Mouse (Mus musculus) MEL (cell line): Measurements from ENCODE around the gene Trim50. TPM values are rescaled to one million over a fixed set of nuclear protein-coding genes. Genes with fewer than 3 reads are reported as not detected.

Source experiments
- DNase-seq: peaks from one replicate; pipeline ENCODE4 v3.0.0; 2011; ENCODE audit warnings: low read depth, low spot score
- H3K27ac ChIP-seq: 2 replicates; pipeline ENCODE4 v1.5.1; 2012; ENCODE audit warnings: low read depth, mild to moderate bottlenecking, control low read depth, low read length, moderate library complexity; ENCODE audit not compliant: control insufficient read depth
- H3K27me3 ChIP-seq, 2 experiments: fragments of 150-350 bp in 1 of 2; sonication (generic) in 1 of 2; 2 replicates each; pipeline ENCODE4 v1.6.1; 2012; ENCODE audit warnings: low read length in 2 of 2, mild to moderate bottlenecking in 2 of 2, improper control_type of control experiment in 1 of 2, moderate library complexity in 1 of 2; ENCODE audit not compliant: insufficient read depth in 2 of 2, control insufficient read depth in 1 of 2
- H3K36me3 ChIP-seq, 2 experiments: 2 replicates each; pipeline ENCODE4 v1.6.1; 2012 to 2014; ENCODE audit warnings: low read length in 2 of 2, improper control_type of control experiment in 1 of 2, inconsistent platforms in 1 of 2, mild to moderate bottlenecking in 1 of 2; ENCODE audit not compliant: insufficient read depth in 2 of 2, control insufficient read depth in 1 of 2
- H3K4me1 ChIP-seq, 2 experiments: fragments of 150-350 bp in 1 of 2; sonication (generic) in 1 of 2; 2 replicates each; pipeline ENCODE4 v1.6.1; 2012; ENCODE audit warnings: low read length in 2 of 2, improper control_type of control experiment in 1 of 2, mild to moderate bottlenecking in 1 of 2; ENCODE audit not compliant: insufficient read depth in 2 of 2, control insufficient read depth in 1 of 2
- H3K4me3 ChIP-seq, 2 experiments: fragments of 150-350 bp in 1 of 2; sonication (generic) in 1 of 2; 2 replicates each; pipeline ENCODE4 v1.5.1; 2012; ENCODE audit warnings: low read depth in 2 of 2, low read length in 2 of 2, mild to moderate bottlenecking in 2 of 2, moderate library complexity in 2 of 2, control low read depth in 1 of 2, improper control_type of control experiment in 1 of 2; ENCODE audit not compliant: control insufficient read depth in 1 of 2, insufficient read depth in 1 of 2
- H3K79me2 ChIP-seq: 2 replicates; pipeline ENCODE4 v1.6.1; 2012; ENCODE audit warnings: mild to moderate bottlenecking, low read length, moderate library complexity; ENCODE audit not compliant: control insufficient read depth, poor library complexity, insufficient read depth
- H3K9ac ChIP-seq: 2 replicates; pipeline ENCODE4 v1.6.1; 2012; ENCODE audit warnings: low read depth, mild to moderate bottlenecking, control low read depth, low read length, moderate library complexity; ENCODE audit not compliant: control insufficient read depth, poor library complexity, severe bottlenecking
- H3K9me3 ChIP-seq: fragments of 150-350 bp; sonication (generic); replicated peaks from 2 replicates; pipeline ENCODE4 v1.6.1; 2012; ENCODE audit warnings: mild to moderate bottlenecking, low read length, improper control_type of control experiment, moderate library complexity; ENCODE audit not compliant: insufficient read depth
- BHLHE40 ChIP-seq: IDR thresholded peaks from 2 replicates; pipeline ENCODE4 v1.6.1; 2012; ENCODE audit warnings: low read depth, mild to moderate bottlenecking, inconsistent platforms, low read length, improper control_type of control experiment, borderline replicate concordance
- CTCF ChIP-seq, 3 experiments: IDR thresholded peaks in 2 of 3; conservative IDR thresholded peaks in 1 of 3; 2 replicates each; pipeline ENCODE4 v1.5.1; 2011 to 2012; ENCODE audit warnings: low read length in 3 of 3, low read depth in 2 of 3, mild to moderate bottlenecking in 2 of 3, improper control_type of control experiment in 1 of 3, inconsistent platforms in 1 of 3, mixed read lengths in 1 of 3, moderate library complexity in 1 of 3; ENCODE audit not compliant: control insufficient read depth in 1 of 3, insufficient read depth in 1 of 3, poor library complexity in 1 of 3, severe bottlenecking in 1 of 3
- ELF1 ChIP-seq: IDR thresholded peaks from 2 replicates; pipeline ENCODE4 v1.6.1; 2014; ENCODE audit warnings: low read depth, mild to moderate bottlenecking, inconsistent platforms, low read length, improper control_type of control experiment, moderate library complexity
- GATA1 ChIP-seq: IDR thresholded peaks from 2 replicates; pipeline ENCODE4 v1.6.1; 2011; ENCODE audit warnings: low read depth, low read length, improper control_type of control experiment
- HCFC1 ChIP-seq: IDR thresholded peaks from 2 replicates; pipeline ENCODE4 v1.6.1; 2012; ENCODE audit warnings: low read depth, mild to moderate bottlenecking, inconsistent platforms, low read length, improper control_type of control experiment, moderate library complexity
- JUND ChIP-seq: IDR thresholded peaks from 2 replicates; pipeline ENCODE4 v1.6.1; 2011; ENCODE audit warnings: low read depth, mild to moderate bottlenecking, improper control_type of control experiment, low read length
- MAFK ChIP-seq: IDR thresholded peaks from 2 replicates; pipeline ENCODE4 v1.6.1; 2011; ENCODE audit warnings: low read depth, mild to moderate bottlenecking, low read length, improper control_type of control experiment, borderline replicate concordance
- MAZ ChIP-seq: IDR thresholded peaks from 2 replicates; pipeline ENCODE4 v1.6.1; 2012; ENCODE audit warnings: low read depth, mild to moderate bottlenecking, inconsistent platforms, low read length, improper control_type of control experiment
- MXI1 ChIP-seq: IDR thresholded peaks from 2 replicates; pipeline ENCODE4 v1.6.1; 2011; ENCODE audit warnings: mild to moderate bottlenecking, low read depth, low read length, improper control_type of control experiment
- MYC ChIP-seq: IDR thresholded peaks from 2 replicates; pipeline ENCODE4 v1.6.1; 2011; ENCODE audit warnings: low read depth, mild to moderate bottlenecking, low read length, improper control_type of control experiment, moderate library complexity
- NELFE ChIP-seq: IDR thresholded peaks from 2 replicates; pipeline ENCODE4 v1.6.1; 2011; ENCODE audit warnings: low read depth, low read length, improper control_type of control experiment
- POLR2AphosphoS2 ChIP-seq: IDR thresholded peaks from 2 replicates; pipeline ENCODE4 v1.6.1; 2011; ENCODE audit warnings: low read length, improper control_type of control experiment
- POLR2AphosphoS5 ChIP-seq: IDR thresholded peaks from 2 replicates; pipeline ENCODE4 v1.6.1; 2012; ENCODE audit warnings: low read depth, borderline replicate concordance, mild to moderate bottlenecking, inconsistent platforms, low read length, moderate library complexity, mixed read lengths
- RCOR1 ChIP-seq: IDR thresholded peaks from 2 replicates; pipeline ENCODE4 v1.6.1; 2012; ENCODE audit warnings: low read depth, mild to moderate bottlenecking, inconsistent platforms, low read length, improper control_type of control experiment
- SIN3A ChIP-seq: IDR thresholded peaks from 2 replicates; pipeline ENCODE4 v1.6.1; 2012; ENCODE audit warnings: low read length, improper control_type of control experiment, inconsistent platforms
- TAL1 ChIP-seq: IDR thresholded peaks from 2 replicates; pipeline ENCODE4 v1.6.1; 2012; ENCODE audit warnings: mild to moderate bottlenecking, inconsistent platforms, low read length, moderate library complexity, mixed read lengths
- TCF12 ChIP-seq: IDR thresholded peaks from 2 replicates; pipeline ENCODE4 v1.6.1; 2014; ENCODE audit warnings: low read depth, mild to moderate bottlenecking, inconsistent platforms, low read length, improper control_type of control experiment, moderate library complexity
- UBTF ChIP-seq: IDR thresholded peaks from 2 replicates; pipeline ENCODE4 v1.6.1; 2012; ENCODE audit warnings: low read depth, mild to moderate bottlenecking, inconsistent platforms, low read length, improper control_type of control experiment, moderate library complexity, borderline replicate concordance; ENCODE audit not compliant: insufficient read depth
- USF2 ChIP-seq, 2 experiments: IDR thresholded peaks; 2 replicates each; pipeline ENCODE4 v1.6.1; 2011 to 2012; ENCODE audit warnings: improper control_type of control experiment in 2 of 2, low read length in 2 of 2, borderline replicate concordance in 1 of 2, inconsistent platforms in 1 of 2, low read depth in 1 of 2, mild to moderate bottlenecking in 1 of 2; ENCODE audit not compliant: insufficient read depth in 1 of 2
- ZKSCAN1 ChIP-seq: IDR thresholded peaks from 2 replicates; pipeline ENCODE4 v1.6.1; 2012; ENCODE audit warnings: low read depth, mild to moderate bottlenecking, inconsistent platforms, low read length, improper control_type of control experiment, moderate library complexity
- polyA plus RNA-seq, 2 experiments: library from polyadenylated mRNA; stranded (reverse) in 1 of 2; unstranded in 1 of 2; fragments of >175 nt in 1 of 2; fragments of >200 nt in 1 of 2; gene quantifications; 2 replicates each; pipeline versions ENCODE4 v1.2.1 to v1.2.4; 2012; ENCODE audit warnings: low replicate concordance in 2 of 2, low read depth in 1 of 2; ENCODE audit not compliant: insufficient read length in 2 of 2, insufficient read depth in 1 of 2, missing spikeins in 1 of 2
- total RNA-seq: library from RNA; depleted of rRNA; stranded (reverse); fragments of 300-350 nt; gene quantifications from 2 replicates; pipeline ENCODE4 v1.2.3, GENCODE M21; 2012

Gene Trim50
- total and polyA plus RNA-seq, 3 experiments: not detected

DNA sequence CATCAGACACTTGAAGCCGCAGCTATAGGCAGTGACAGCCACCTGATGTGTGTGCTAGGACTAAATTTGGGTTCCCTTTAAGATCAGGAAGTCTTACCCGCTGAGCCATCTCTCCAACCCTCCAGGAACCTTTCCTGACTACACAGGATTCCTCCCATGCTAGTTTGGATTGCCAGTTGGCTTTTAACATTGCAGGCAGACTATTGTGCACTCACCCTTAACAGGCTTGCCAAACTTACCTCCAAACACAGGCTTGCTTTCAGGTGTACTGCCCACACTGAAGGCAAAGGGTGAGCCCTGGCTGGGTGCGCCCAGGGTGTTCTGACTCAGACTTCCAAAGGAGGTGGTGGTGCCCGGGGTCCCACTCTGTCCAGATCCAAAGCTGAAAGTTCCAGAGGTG is 27.6 kb downstream of the Trim50 start:
- Histone ChIP-seq H3K79me2 (no peaks in the 10 kb centered on the region), H3K4me1 (no peaks in the 10 kb centered on the region), H3K4me3 (no peak overlapping the region), H3K9me3 (no peaks in the 10 kb centered on the region), H3K36me3 (peaks cover 0 to 18% of the 10 kb centered on the region in 2 experiments; a peak in 2 of 4 replicates), H3K27me3 (no peaks in the 10 kb centered on the region), H3K27ac (no peak overlapping the region), H3K9ac (no peak overlapping the region)
- DNase-seq: no peak
- no peak for TF ChIP-seq MAZ
- no peak for TF ChIP-seq ZKSCAN1
- TF ChIP-seq JUND: no peak
- no peak for TF ChIP-seq ELF1
- no peak for TF ChIP-seq CTCF (IDR thresholded peaks at IDR 0.05 in 2 of 3, conservative IDR thresholded peaks at IDR 0.05 in 1 of 3; ENCODE audit: control insufficient read depth in 1 of 3, insufficient read depth in 1 of 3, low read depth in 2 of 3, low read length in 3 of 3, poor library complexity in 1 of 3, severe bottlenecking in 1 of 3)

DNA sequence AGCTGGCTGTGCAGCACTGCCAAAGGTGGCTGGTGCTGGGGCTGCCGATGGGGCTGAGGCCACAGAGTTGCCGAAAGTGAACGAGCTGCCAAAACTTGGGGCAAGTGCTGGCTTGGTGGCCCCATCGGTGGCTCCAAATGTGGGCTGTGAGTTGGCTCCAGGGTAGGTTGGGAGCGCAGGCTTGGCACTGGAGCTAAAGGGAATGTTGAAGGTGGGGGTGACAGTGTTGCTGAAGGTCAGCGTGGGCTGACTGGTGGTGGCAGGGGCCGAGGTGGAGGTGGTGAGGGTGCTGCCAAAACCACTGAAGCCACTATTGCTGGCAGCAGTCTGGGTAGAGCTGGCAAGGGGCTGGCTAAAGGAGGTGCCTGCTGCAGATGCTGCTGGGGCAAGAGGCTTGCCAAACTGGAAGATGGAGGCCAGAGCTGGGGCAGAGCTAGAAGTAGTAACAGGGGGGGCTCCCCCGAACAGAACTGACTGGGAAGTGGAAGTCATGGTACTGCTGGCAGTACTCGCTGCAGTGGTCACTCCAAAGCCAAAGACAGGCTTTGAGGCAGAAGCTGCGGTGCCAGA is 28.3 kb downstream of the Trim50 start:
- Histone ChIP-seq H3K4me1 (no peaks in the 10 kb centered on the region), H3K27me3 (no peaks in the 10 kb centered on the region), H3K9ac (no peak overlapping the region), H3K9me3 (no peaks in the 10 kb centered on the region), H3K27ac (no peak overlapping the region), H3K79me2 (no peaks in the 10 kb centered on the region), H3K36me3 (peaks cover 0 to 19% of the 10 kb centered on the region in 2 experiments; a peak in 2 of 4 replicates), H3K4me3 (no peak overlapping the region)
- TF ChIP-seq TAL1: no peak
- no peak for DNase-seq

DNA sequence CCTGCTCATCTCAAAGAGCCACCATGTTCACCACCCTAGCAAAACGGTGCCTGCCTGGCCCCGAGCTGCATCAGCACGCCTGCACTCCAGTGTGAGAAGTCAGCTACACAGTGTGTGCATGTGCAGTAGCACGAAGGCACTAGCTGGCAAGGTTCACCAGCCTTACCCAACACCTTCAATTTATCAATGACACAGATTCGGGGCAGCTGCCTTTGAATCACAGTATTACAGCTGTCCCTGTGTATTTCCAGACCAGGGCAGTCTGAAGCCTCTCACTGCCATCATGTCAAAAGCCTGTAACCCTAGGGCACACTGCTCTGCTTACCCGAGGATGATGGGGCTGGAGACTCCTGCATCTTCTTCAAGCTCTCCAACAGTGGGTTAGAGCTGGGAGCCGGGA is 29.7 kb downstream of the Trim50 start:
- no peak overlapping the region for H3K9ac ChIP-seq
- TF ChIP-seq RCOR1: no peak
- TF ChIP-seq MYC: no peak
- TF ChIP-seq HCFC1: no peak
- no peak for TF ChIP-seq BHLHE40
- TF ChIP-seq TAL1: no peak
- TF ChIP-seq POLR2AphosphoS2: no peak
- no peak for TF ChIP-seq ZKSCAN1
- no peak for TF ChIP-seq GATA1
- TF ChIP-seq MAZ: no peak
- no peak for TF ChIP-seq CTCF (IDR thresholded peaks at IDR 0.05 in 2 of 3, conservative IDR thresholded peaks at IDR 0.05 in 1 of 3; ENCODE audit: control insufficient read depth in 1 of 3, insufficient read depth in 1 of 3, low read depth in 2 of 3, low read length in 3 of 3, poor library complexity in 1 of 3, severe bottlenecking in 1 of 3)
- TF ChIP-seq POLR2AphosphoS5: no peak
- TF ChIP-seq JUND: no peak
- TF ChIP-seq MXI1: no peak
- no peak for TF ChIP-seq USF2 (IDR thresholded peaks at IDR 0.05; ENCODE audit: borderline replicate concordance in 1 of 2, insufficient read depth in 1 of 2, low read depth in 1 of 2, low read length in 2 of 2)
- no peak for TF ChIP-seq MAFK
- TF ChIP-seq SIN3A: no peak
- TF ChIP-seq NELFE: no peak
- no peak for TF ChIP-seq UBTF
- TF ChIP-seq TCF12: no peak
- no peaks in the 10 kb centered on the region for H3K27me3 ChIP-seq
- H3K79me2 ChIP-seq: no peaks in the 10 kb centered on the region
- no peak overlapping the region for H3K4me3 ChIP-seq
- H3K9me3 ChIP-seq: no peaks in the 10 kb centered on the region
- DNase-seq: no peak
- H3K4me1 ChIP-seq: no peaks in the 10 kb centered on the region
- H3K36me3 ChIP-seq: peaks cover 0 to 22% of the 10 kb centered on the region in 2 experiments; a peak in 2 of 4 replicates
- no peak overlapping the region for H3K27ac ChIP-seq
